Mouse (Mus musculus) neural tube, embryonic 13.5 days (tissue): ENCODE data around the gene Per3. TPM values are rescaled to one million over a fixed set of nuclear protein-coding genes. Genes with fewer than 3 reads are reported as not detected.
A peak's percentile ranks its signal among the peaks of the same experiment; 100 is the strongest.

Experiments
- ATAC-seq: fragments of 200-750 bp; cut with Nextera tagmentation; 2 replicates; pipeline ENCODE4 v1.8.0; 2017; ENCODE audit warnings: low read depth, mild to moderate bottlenecking, moderate TSS enrichment, moderate library complexity
- H3K27ac ChIP-seq: fragments of 300-500 bp; sonication (generic); replicated peaks from 2 replicates; pipeline ENCODE4 v1.5.1; 2015; ENCODE audit warnings: moderate library complexity, mild to moderate bottlenecking, inconsistent platforms
- H3K27me3 ChIP-seq: fragments of 300-500 bp; sonication (generic); 2 replicates; pipeline ENCODE4 v1.6.1; 2015; ENCODE audit warnings: mild to moderate bottlenecking, inconsistent platforms
- H3K36me3 ChIP-seq: fragments of 300-500 bp; sonication (generic); 2 replicates; pipeline ENCODE4 v1.6.1; 2015; ENCODE audit warnings: mild to moderate bottlenecking, inconsistent platforms
- H3K4me1 ChIP-seq: fragments of 300-500 bp; sonication (generic); replicated peaks from 2 replicates; pipeline ENCODE4 v1.6.1; 2015; ENCODE audit warnings: inconsistent platforms
- H3K4me2 ChIP-seq: fragments of 300-500 bp; sonication (generic); 2 replicates; pipeline ENCODE4 v1.6.1; 2015; ENCODE audit warnings: inconsistent platforms, mild to moderate bottlenecking, moderate library complexity
- H3K4me3 ChIP-seq: fragments of 300-500 bp; sonication (generic); 2 replicates; pipeline ENCODE4 v1.5.1; 2015; ENCODE audit warnings: mild to moderate bottlenecking, inconsistent platforms
- H3K9ac ChIP-seq: fragments of 300-500 bp; sonication (generic); 2 replicates; pipeline ENCODE4 v1.6.1; 2015; ENCODE audit warnings: moderate library complexity, mild to moderate bottlenecking, inconsistent platforms
- H3K9me3 ChIP-seq: fragments of 300-500 bp; sonication (generic); 2 replicates; pipeline ENCODE4 v1.6.1; 2016; ENCODE audit warnings: inconsistent platforms
- WGBS: fragments of 180-500 bp; shearing (Covaris S2); methylation state at CpG from one replicate; pipeline ENCODE4 v1.1.7; 2015; 5-methylcytosine and 5-hydroxymethylcytosine counted together
- polyA plus RNA-seq: library from polyadenylated mRNA; unstranded; fragments of >200 nt; fragmentation: Nextera tagmentation; extraction: Ambion mirVana; gene quantifications from 2 replicates; pipeline ENCODE4 v1.2.1, GENCODE M21; 2015

Per3 gene
- polyA plus RNA-seq, 1 experiment from 2014 or later: 3.9 TPM

GRCm38 (mm10) chr4:150973264-150973663 lies 71.2 kb downstream of the Per3 start:
- no peak overlapping the region for H3K4me2 ChIP-seq
- 75% methylated on average over 8 of the region's 8 CpGs for WGBS
- no peaks in the 10 kb centered on the region for H3K9me3 ChIP-seq

DNA sequence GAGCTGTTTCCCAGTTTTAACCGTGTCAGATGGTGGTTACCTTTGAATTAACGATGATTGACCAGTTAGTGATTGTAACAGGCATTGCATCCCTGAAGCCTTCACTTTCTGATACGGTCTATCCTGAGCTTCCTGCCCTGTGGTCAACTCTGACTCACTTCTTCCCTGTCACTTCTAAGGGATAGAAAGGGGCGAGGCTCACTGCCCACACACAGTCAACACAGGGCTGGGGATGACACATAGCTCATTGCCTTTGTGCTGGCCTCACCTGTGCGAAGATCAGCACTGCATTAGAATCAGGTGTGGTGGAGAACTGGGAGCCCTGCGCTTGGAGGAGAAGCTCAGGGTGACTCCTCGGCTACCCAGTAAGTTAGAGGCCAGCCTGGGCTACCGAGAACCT lies 75.5 kb downstream of the Per3 start:
- H3K27ac ChIP-seq: no peak overlapping the region
- ATAC-seq: no peak
- WGBS: 85% methylated on average over 8 of the region's 8 CpGs

More at GRCm38 (mm10) chr4:150973264-150973663, 71.2 kb downstream of the Per3 start:
- Histone ChIP-seq H3K4me3 (no peak overlapping the region), H3K36me3 (no peaks in the 10 kb centered on the region), H3K9ac (no peak overlapping the region), H3K4me1 (no peaks in the 10 kb centered on the region), H3K27me3 (no peaks in the 10 kb centered on the region), H3K27ac (no peak overlapping the region)
- no peak for ATAC-seq

GRCm38 (mm10) chr4:150966556-150966955 lies 77.9 kb downstream of the Per3 start:
- H3K4me3 ChIP-seq: no peak overlapping the region
- H3K27me3 ChIP-seq: no peaks in the 10 kb centered on the region
- ATAC-seq: no peak
- no peak overlapping the region for H3K27ac ChIP-seq
- no peaks in the 10 kb centered on the region for H3K9me3 ChIP-seq
- peaks cover 5% of the 10 kb centered on the region; the same call in 1 of the 2 replicates for H3K4me1 ChIP-seq
- H3K9ac ChIP-seq: no peak overlapping the region
- no peaks in the 10 kb centered on the region for H3K36me3 ChIP-seq
- 23% methylated on average over 7 of the region's 7 CpGs for WGBS
- H3K4me2 ChIP-seq: no peak overlapping the region

More for the DNA sequence above, 75.5 kb downstream of the Per3 start:
- no peak overlapping the region for H3K9ac ChIP-seq
- no peaks in the 10 kb centered on the region for H3K27me3 ChIP-seq
- H3K4me3 ChIP-seq: no peak overlapping the region
- H3K9me3 ChIP-seq: no peaks in the 10 kb centered on the region
- no peak overlapping the region for H3K4me2 ChIP-seq
- H3K4me1 ChIP-seq: peaks cover 5% of the 10 kb centered on the region; the same call in 1 of the 2 replicates
- no peaks in the 10 kb centered on the region for H3K36me3 ChIP-seq

DNA sequence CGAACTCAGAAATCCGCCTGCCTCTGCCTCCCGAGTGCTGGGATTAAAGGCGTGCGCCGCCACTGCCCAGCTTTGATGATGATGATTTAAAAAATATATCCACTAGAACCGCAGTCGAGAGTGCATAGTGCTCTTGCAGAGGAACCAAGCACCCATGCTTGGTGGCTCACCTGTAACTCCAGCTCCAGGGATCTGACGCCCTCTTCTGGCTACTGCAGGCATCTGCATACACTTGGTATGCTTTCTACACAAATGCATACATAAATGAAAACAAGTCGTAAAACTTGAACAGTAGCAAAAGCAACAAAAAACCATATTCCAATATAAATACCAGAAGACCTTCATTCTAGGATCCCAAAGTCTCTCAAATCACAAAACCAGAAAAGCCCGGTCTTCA lies 78.9 kb downstream of the Per3 start:
- 70% methylated on average over 11 of the region's 11 CpGs for WGBS
- no peak for ATAC-seq
- Histone ChIP-seq H3K27ac (no peak overlapping the region), H3K36me3 (no peaks in the 10 kb centered on the region), H3K9me3 (no peaks in the 10 kb centered on the region), H3K4me2 (no peak overlapping the region), H3K4me1 (peaks cover 5% of the 10 kb centered on the region; the same call in 1 of the 2 replicates), H3K4me3 (no peak overlapping the region), H3K9ac (no peak overlapping the region), H3K27me3 (no peaks in the 10 kb centered on the region)

DNA sequence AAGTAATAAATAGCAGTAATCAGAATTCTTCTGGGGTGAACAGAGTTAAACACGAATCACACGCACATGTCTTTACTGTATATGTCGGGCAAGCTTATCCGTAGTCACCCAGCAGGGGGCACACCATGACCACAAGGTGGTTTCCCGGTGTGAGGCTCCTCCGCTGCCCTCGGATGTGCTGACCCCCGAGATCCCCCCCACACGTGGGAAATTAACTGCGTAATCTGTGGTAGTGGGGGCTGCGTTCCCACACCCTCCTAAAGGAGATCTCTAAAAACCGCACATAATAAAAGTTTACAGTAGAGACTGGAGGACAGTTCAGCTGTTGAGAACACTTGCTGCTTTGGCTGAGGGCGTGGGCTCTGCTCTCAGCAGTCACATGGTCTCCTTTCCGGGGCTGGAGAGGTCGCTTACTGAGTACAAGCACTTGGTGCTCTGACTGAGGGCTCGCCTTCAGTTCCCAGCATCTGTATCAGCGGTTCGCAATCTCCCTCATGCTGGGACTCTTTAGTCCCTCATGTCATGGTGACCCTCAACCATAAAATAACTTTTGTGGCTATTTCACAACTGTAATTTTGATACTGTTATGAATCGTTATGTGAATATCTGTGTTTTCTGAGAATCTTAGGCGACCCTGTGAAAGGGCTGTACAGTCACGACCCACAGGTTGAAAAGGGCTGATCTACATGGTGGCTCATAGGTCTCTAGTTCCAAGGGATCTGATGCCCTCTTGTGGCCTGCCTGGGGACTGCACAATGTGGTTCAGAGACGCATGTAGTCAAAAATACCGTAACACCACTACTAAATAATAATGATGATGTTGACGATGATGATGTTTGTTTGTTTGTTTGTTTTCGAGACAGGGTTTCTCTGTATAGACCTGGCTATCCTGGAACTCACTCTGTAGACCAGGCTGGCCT lies 79.6 kb downstream of the Per3 start:
- 14% methylated on average over 25 of the region's 25 CpGs for WGBS
- H3K36me3 ChIP-seq: no peaks in the 10 kb centered on the region

DNA sequence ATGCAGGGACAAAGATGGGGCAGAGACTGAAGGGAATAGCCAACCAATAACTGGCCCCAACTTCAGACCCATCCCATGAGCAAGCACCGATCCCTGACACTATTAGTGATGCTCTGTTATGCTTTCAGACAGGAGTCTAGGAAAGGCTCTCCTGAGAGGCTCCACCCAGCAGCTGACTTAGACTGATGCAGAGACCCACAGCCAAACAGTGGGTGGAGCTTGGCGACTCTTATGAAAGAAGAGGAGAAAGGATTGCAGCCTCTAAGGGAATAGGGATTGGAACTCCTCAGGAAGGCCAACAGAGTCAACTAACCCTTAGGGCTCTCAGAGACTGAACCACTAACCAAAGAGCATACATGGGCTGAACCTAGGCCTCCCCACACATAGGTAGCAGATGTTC lies 80.8 kb downstream of the Per3 start:
- Histone ChIP-seq H3K4me3 (no peak overlapping the region), H3K4me2 (no peak overlapping the region), H3K4me1 (peaks cover 5% of the 10 kb centered on the region; the same call in 1 of the 2 replicates), H3K27ac (no peak overlapping the region), H3K36me3 (no peaks in the 10 kb centered on the region), H3K9ac (no peak overlapping the region), H3K27me3 (no peaks in the 10 kb centered on the region), H3K9me3 (no peaks in the 10 kb centered on the region)
- no peak for ATAC-seq
- 74% methylated on average over 2 of the region's 2 CpGs for WGBS

More for the DNA sequence above, 79.6 kb downstream of the Per3 start:
- no peak overlapping the region for H3K9ac ChIP-seq
- ATAC-seq: peak; percentile 73; the same call in 1 of the 2 replicates
- H3K27ac ChIP-seq: no peak overlapping the region
- peak overlapping the region; percentile 35 for H3K4me2 ChIP-seq
- no peaks in the 10 kb centered on the region for H3K9me3 ChIP-seq
- H3K27me3 ChIP-seq: no peaks in the 10 kb centered on the region
- no peak overlapping the region for H3K4me3 ChIP-seq
- peaks cover 5% of the 10 kb centered on the region; the same call in 1 of the 2 replicates for H3K4me1 ChIP-seq

GRCm38 (mm10) chr4:150962231-150962630 lies 82.2 kb downstream of the Per3 start:
- WGBS: 70% methylated on average over 6 of the region's 6 CpGs

DNA sequence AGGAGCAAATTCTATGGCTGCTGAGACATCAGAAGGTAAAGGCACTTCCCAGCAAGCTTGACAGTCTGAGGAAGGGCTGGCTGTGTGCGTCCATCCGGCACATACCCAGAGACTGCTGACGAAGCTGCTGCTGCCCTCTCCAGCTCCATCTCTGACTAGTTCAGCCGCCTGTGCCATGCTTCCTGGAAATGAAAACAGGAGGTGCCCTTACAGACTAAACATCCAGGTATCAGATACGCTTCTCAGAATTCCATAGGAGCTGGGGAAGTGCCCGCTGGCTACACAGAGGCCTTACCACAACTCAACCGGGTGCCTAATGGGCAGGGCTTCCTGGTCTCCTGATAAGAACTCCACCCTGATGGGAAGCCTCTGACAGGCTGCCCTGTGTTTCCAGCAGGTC lies 85.9 kb downstream of the Per3 start:
- WGBS: 88% methylated on average over 7 of the region's 7 CpGs
- H3K4me2 ChIP-seq: no peak overlapping the region
- no peak overlapping the region for H3K9ac ChIP-seq
- H3K4me3 ChIP-seq: no peak overlapping the region
- H3K27me3 ChIP-seq: no peaks in the 10 kb centered on the region
- peaks cover 14% of the 10 kb centered on the region for H3K4me1 ChIP-seq
- no peaks in the 10 kb centered on the region for H3K9me3 ChIP-seq
- ATAC-seq: no peak
- no peak overlapping the region for H3K27ac ChIP-seq
- H3K36me3 ChIP-seq: no peaks in the 10 kb centered on the region

More at GRCm38 (mm10) chr4:150962231-150962630, 82.2 kb downstream of the Per3 start:
- no peaks in the 10 kb centered on the region for H3K36me3 ChIP-seq
- H3K4me2 ChIP-seq: no peak overlapping the region
- no peaks in the 10 kb centered on the region for H3K27me3 ChIP-seq
- ATAC-seq: no peak
- H3K4me3 ChIP-seq: no peak overlapping the region
- H3K4me1 ChIP-seq: peaks cover 8% of the 10 kb centered on the region
- no peak overlapping the region for H3K9ac ChIP-seq
- H3K27ac ChIP-seq: no peak overlapping the region
- no peaks in the 10 kb centered on the region for H3K9me3 ChIP-seq

GRCm38 (mm10) chr4:150957106-150957458 lies 87.4 kb downstream of the Per3 start:
- peaks cover 14% of the 10 kb centered on the region for H3K4me1 ChIP-seq
- H3K9me3 ChIP-seq: no peaks in the 10 kb centered on the region
- no peak overlapping the region for H3K4me2 ChIP-seq
- ATAC-seq: no peak
- H3K4me3 ChIP-seq: no peak overlapping the region
- H3K27ac ChIP-seq: peak overlapping the region; percentile 88
- H3K36me3 ChIP-seq: no peaks in the 10 kb centered on the region
- no peaks in the 10 kb centered on the region for H3K27me3 ChIP-seq
- no peak overlapping the region for H3K9ac ChIP-seq
- WGBS: 26% methylated on average over 1 of the region's 1 CpGs

DNA sequence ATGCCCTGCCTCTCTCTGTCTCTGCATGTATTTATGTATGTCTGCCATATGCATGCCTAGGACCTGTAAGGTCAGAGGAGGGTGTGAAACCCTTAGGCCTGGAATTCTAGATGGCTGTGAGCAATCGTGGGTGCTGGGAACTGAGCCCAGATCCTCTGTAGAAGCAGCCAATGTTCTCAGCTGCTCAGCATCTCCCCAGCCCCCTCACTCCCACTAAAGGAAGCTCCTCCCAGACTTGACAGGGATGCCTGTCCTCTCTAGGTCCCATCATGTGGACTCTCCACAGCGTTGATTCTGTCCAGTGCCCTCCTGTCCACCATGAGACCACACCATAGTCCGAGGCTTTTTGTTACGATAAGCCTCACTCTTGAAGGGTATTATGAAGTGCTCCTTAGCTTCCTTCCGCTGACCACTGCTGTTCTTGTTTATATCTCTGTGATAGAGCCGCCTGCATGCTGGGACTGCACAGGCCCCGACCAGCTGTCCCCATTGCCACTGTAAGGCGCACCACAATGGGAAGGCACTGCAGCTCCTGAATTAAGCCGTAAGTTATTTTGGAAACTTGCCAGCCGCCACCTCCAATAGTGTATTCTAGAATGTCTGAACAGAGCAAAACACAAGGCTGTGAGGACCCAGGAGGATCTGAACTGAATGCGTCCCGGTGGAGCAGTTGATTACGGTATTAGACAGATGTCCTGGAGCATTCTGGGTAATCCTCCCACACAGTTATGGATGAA lies 87.9 kb downstream of the Per3 start:
- peak overlapping the region; percentile 88 for H3K27ac ChIP-seq
- H3K9me3 ChIP-seq: no peaks in the 10 kb centered on the region
- no peaks in the 10 kb centered on the region for H3K27me3 ChIP-seq
- no peak overlapping the region for H3K4me3 ChIP-seq
- H3K36me3 ChIP-seq: no peaks in the 10 kb centered on the region
- no peak overlapping the region for H3K9ac ChIP-seq
- ATAC-seq: peak; percentile 95
- peak overlapping the region; percentile 1 for H3K4me2 ChIP-seq
- H3K4me1 ChIP-seq: peaks cover 14% of the 10 kb centered on the region
- 37% methylated on average over 13 of the region's 13 CpGs for WGBS
